Mouse (Mus musculus): Measurements from ENCODE around the gene Dclre1b. TPM values are rescaled to one million over a fixed set of nuclear protein-coding genes. Genes with fewer than 3 reads are reported as not detected.
"Not testable (repeated sequence)": the region's sequence is repeated elsewhere in the genome, so short reads cannot be mapped to it uniquely, and the experiment has no call there.

Dclre1b gene
- polyA plus RNA-seq, 1 experiment = 17.5 TPM

DNA sequence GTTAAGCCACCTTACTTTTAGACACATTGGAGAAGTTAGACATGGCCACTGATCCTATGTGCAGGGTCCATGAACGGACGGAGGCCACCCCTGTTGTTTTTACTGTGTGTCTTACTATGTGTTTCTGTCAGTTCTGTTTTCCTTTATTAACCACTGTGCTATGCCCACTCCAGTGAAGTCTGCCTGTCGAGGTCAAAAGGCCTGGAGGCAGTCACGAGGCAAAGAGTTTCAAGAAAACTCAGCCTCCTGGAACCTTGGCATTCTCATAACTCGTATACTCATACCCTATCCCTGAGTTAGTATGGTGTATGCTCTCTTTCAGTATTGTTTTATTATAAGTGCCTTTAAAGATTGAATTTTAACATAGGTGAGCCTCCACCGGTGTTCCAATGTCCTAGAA is 30.5 kb upstream of the Dclre1b start:
- TF ChIP-seq CTCF (IDR thresholded peaks at IDR 0.05; ENCODE audit: low read depth, low read length) = no peak
- no peak for TF ChIP-seq POLR2A (IDR thresholded peaks at IDR 0.05; ENCODE audit: borderline replicate concordance, low read depth, low read length)
- 0 out of 2 replicates have a peak, but pooled peaks cover 2% of the 10 kb centered on the region for H3K4me1 ChIP-seq (ENCODE audit: control insufficient read depth, insufficient read depth, low read length)

DNA sequence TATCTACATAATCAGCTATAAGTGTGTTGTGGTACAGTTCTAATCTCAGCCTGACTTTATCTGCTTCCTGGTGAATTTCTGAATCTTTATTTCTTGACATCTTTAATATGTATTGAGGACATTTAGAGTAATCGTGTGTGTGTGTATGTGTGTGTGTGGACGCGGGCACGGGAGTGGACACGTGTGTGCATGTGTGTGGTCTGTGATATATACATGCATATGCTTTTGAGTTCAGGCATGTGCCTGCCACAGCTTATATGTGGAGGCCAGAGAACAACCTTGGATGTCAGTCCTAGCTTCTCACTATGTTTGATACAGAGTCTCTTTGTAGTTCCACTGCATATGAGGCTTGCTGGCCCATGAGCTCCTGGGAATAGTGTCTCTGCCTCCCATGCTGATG is 27.2 kb upstream of the Dclre1b start:
- Histone ChIP-seq H3K4me1 (ENCODE audit: control insufficient read depth, insufficient read depth, low read length) (peaks cover 14% of the 10 kb centered on the region), H3K4me3 (ENCODE audit: insufficient read depth, low read length) (no peak overlapping the region), H3K27ac (ENCODE audit: insufficient read depth, low read depth, low read length) (no peak overlapping the region)
- TF ChIP-seq CTCF (IDR thresholded peaks at IDR 0.05; ENCODE audit: low read depth, low read length) (no peak), POLR2A (IDR thresholded peaks at IDR 0.05; ENCODE audit: borderline replicate concordance, low read depth, low read length) (no peak)

More for the DNA sequence above, 30.5 kb upstream of the Dclre1b start:
- H3K27ac ChIP-seq (ENCODE audit: insufficient read depth, low read depth, low read length) = no peak overlapping the region
- H3K4me3 ChIP-seq (ENCODE audit: insufficient read depth, low read length) = no peak overlapping the region

- Histone ChIP-seq H3K4me3 (ENCODE audit: insufficient read depth, low read length) (no peak overlapping the region), H3K27ac (ENCODE audit: insufficient read depth, low read depth, low read length) (no peak overlapping the region), H3K4me1 (ENCODE audit: control insufficient read depth, insufficient read depth, low read length) (peaks cover 19% of the 10 kb centered on the region)
- TF ChIP-seq CTCF (IDR thresholded peaks at IDR 0.05; ENCODE audit: low read depth, low read length) (no peak), POLR2A (IDR thresholded peaks at IDR 0.05; ENCODE audit: borderline replicate concordance, low read depth, low read length) (no peak)
Observed at GRCm38 (mm10) chr3:103835951-103836310, 26.7 kb upstream of the Dclre1b start.

DNA sequence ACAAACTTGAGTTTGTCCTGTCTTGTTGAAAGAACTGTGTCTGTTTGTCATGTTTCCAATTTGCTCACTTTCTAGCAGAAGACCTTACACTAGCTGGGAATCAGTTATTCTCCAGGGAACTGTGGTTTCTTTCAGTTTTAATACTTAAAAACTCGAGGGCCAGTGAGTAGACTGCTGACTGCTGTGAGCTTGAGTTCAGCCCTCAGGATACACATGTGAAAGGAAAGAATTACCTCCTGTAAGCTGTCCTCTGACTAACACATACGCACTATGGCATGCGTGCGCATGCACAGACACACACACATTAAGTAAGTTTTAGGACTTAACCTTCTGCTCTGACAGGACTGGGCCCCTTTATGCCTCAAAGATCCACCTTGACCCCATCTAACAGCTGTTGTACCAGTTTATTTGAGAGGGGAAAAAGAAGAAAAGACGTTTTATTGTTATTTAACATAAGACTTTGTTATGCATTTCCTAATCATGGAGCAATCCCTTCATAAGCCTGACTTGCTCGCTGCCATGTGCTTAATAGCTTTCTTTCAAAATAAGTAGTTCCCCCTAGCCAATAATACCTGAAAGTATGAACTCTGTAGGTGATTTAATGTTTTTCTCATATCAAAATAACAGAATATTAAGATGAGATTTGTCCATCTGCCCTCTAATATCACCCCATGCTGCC is 26.2 kb upstream of the Dclre1b start:
- Histone ChIP-seq H3K4me1 (ENCODE audit: control insufficient read depth, insufficient read depth, low read length) (peaks cover 20% of the 10 kb centered on the region), H3K27ac (ENCODE audit: insufficient read depth, low read depth, low read length) (no peak overlapping the region), H3K4me3 (ENCODE audit: insufficient read depth, low read length) (no peak overlapping the region)
- TF ChIP-seq POLR2A (IDR thresholded peaks at IDR 0.05; ENCODE audit: borderline replicate concordance, low read depth, low read length) (no peak), CTCF (IDR thresholded peaks at IDR 0.05; ENCODE audit: low read depth, low read length) (no peak)

- Histone ChIP-seq H3K4me1 (ENCODE audit: control insufficient read depth, insufficient read depth, low read length) (peaks cover 26% of the 10 kb centered on the region), H3K4me3 (ENCODE audit: insufficient read depth, low read length) (no peak overlapping the region), H3K27ac (ENCODE audit: insufficient read depth, low read depth, low read length) (no peak overlapping the region)
- no peak for TF ChIP-seq CTCF (IDR thresholded peaks at IDR 0.05; ENCODE audit: low read depth, low read length)
- no peak for TF ChIP-seq POLR2A (IDR thresholded peaks at IDR 0.05; ENCODE audit: borderline replicate concordance, low read depth, low read length)
Observed at GRCm38 (mm10) chr3:103834001-103834400, 24.8 kb upstream of the Dclre1b start.

DNA sequence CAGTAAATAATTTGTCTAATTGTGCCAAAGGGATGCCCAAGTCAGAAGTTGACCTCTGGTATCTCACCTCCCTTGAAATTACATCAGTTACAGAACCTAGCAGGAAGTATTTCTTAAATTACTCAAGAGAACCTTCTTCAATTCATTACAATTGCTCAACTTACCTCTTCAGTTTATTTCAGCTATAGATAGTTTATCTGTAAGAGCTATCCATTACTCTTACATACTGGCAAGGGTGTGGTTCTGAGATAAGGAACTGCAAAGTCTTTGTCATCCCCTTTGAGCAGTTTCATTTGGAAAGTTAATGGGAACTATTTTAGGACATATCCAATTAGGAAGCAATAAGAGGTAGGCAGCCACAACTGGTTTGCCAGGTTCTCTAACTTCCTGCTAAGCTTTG is 23.2 kb upstream of the Dclre1b start, which contains the start of gene Bcl2l15:
Bcl2l15 (plus strand) TSS at position 176 of the 400 bp plus-strand sequence.
- Histone ChIP-seq H3K4me1 (ENCODE audit: control insufficient read depth, insufficient read depth, low read length) (peaks cover 26% of the 10 kb centered on the region), H3K27ac (ENCODE audit: insufficient read depth, low read depth, low read length) (no peak within 1 kb of the TSS), H3K4me3 (ENCODE audit: insufficient read depth, low read length) (no peak within 1 kb of the TSS)
- TF ChIP-seq CTCF (IDR thresholded peaks at IDR 0.05; ENCODE audit: low read depth, low read length) = no peak
- TF ChIP-seq POLR2A (IDR thresholded peaks at IDR 0.05; ENCODE audit: borderline replicate concordance, low read depth, low read length) = no peak

DNA sequence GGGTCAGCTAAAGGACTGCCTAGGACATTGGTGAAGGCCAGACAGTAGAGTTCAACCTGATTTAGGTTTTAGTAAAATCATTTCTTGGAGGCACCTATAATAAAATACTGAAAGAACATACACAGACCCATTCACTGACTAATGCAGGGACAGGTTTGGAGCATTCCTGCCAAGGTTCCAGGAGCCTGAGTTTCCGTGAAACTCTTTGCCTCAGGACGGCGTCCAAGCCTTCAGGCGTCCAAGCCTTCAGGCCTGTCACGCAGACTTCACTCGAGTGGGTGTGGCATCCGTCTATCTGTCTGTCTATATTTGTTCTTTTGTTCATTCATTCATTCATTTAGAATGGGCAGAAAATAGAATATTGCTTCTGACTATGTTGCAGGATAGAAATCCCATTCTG is 21.9 kb upstream of the Dclre1b start:
- no peak for TF ChIP-seq CTCF (IDR thresholded peaks at IDR 0.05; ENCODE audit: low read depth, low read length)
- no peak for TF ChIP-seq POLR2A (IDR thresholded peaks at IDR 0.05; ENCODE audit: borderline replicate concordance, low read depth, low read length)
- Histone ChIP-seq H3K27ac (ENCODE audit: insufficient read depth, low read depth, low read length) (no peak overlapping the region), H3K4me1 (ENCODE audit: control insufficient read depth, insufficient read depth, low read length) (peaks cover 26% of the 10 kb centered on the region), H3K4me3 (ENCODE audit: insufficient read depth, low read length) (no peak overlapping the region)

GRCm38 (mm10) chr3:103830681-103831080 is 21.4 kb upstream of the Dclre1b start:
- H3K4me3 ChIP-seq (ENCODE audit: insufficient read depth, low read length); H3K27ac ChIP-seq (ENCODE audit: insufficient read depth, low read depth, low read length): not testable (repeated sequence)
- peaks cover 26% of the 10 kb centered on the region for H3K4me1 ChIP-seq (ENCODE audit: control insufficient read depth, insufficient read depth, low read length)

GRCm38 (mm10) chr3:103829036-103829435 is 19.8 kb upstream of the Dclre1b start:
- H3K4me1 ChIP-seq (ENCODE audit: control insufficient read depth, insufficient read depth, low read length) = peaks cover 23% of the 10 kb centered on the region
- no peak overlapping the region for H3K4me3 ChIP-seq (ENCODE audit: insufficient read depth, low read length)
- H3K27ac ChIP-seq (ENCODE audit: insufficient read depth, low read depth, low read length) = no peak overlapping the region
- TF ChIP-seq CTCF (IDR thresholded peaks at IDR 0.05; ENCODE audit: low read depth, low read length) = no peak
- no peak for TF ChIP-seq POLR2A (IDR thresholded peaks at IDR 0.05; ENCODE audit: borderline replicate concordance, low read depth, low read length)

GRCm38 (mm10) chr3:103827548-103827947 is 18.3 kb upstream of the Dclre1b start:
- TF ChIP-seq CTCF (IDR thresholded peaks at IDR 0.05; ENCODE audit: low read depth, low read length) = no peak
- H3K4me3 ChIP-seq (ENCODE audit: insufficient read depth, low read length) = no peak overlapping the region
- peaks cover 18% of the 10 kb centered on the region for H3K4me1 ChIP-seq (ENCODE audit: control insufficient read depth, insufficient read depth, low read length)
- no peak overlapping the region for H3K27ac ChIP-seq (ENCODE audit: insufficient read depth, low read depth, low read length)

DNA sequence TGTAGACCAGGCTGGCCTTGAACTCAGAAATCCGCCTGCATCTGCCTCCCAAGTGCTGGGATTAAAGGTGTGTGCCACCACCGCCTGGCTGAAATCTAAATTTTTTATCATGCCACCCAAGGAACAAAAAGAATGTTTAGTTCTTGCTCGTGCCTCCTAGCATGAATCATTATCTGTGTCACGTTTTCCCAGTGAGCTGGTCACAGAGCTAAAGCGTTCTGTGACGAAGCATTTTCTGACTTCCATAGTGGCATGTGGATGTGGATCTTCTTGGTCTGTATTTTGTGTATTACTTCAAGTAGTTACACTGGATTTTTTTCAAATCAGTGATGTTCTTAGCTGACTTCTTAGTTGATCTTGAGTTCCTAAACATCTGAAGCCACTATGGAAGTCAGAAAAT is 1.7 kb upstream of the Dclre1b start:
- TF ChIP-seq CTCF (IDR thresholded peaks at IDR 0.05; ENCODE audit: low read depth, low read length) (no peak), POLR2A (IDR thresholded peaks at IDR 0.05; ENCODE audit: borderline replicate concordance, low read depth, low read length) (no peak)
- Histone ChIP-seq H3K4me1 (ENCODE audit: control insufficient read depth, insufficient read depth, low read length) (peaks cover 19% of the 10 kb centered on the region), H3K27ac (ENCODE audit: insufficient read depth, low read depth, low read length) (no peak overlapping the region), H3K4me3 (ENCODE audit: insufficient read depth, low read length) (no peak overlapping the region)
